Mouse (Mus musculus): ENCODE data around the gene Lpcat2b. TPM values are rescaled to one million over a fixed set of nuclear protein-coding genes. Genes with fewer than 3 reads are reported as not detected.

The Lpcat2b gene
- polyA plus RNA-seq, 1 experiment = not detected

GRCm38 (mm10) chr5:107436587-107437209 is 5.3 kb downstream of the Lpcat2b start:
- Histone ChIP-seq H3K27me3 (ENCODE audit: control insufficient read depth, insufficient read depth, insufficient read length) (peaks cover 9% of the 10 kb centered on the region), H3ac (ENCODE audit: control insufficient read depth, insufficient read length, low read depth) (no peak overlapping the region), H3K4me3 (ENCODE audit: insufficient read depth, poor library complexity, severe bottlenecking) (no peak overlapping the region)

GRCm38 (mm10) chr5:107437464-107438281 is 6.3 kb downstream of the Lpcat2b start, which contains the start of gene Btbd8:
Btbd8 (plus strand) TSS chr5:107437997.
- Histone ChIP-seq H3K4me3 (ENCODE audit: insufficient read depth, poor library complexity, severe bottlenecking) (peak within 1 kb of the TSS; percentile 49), H3ac (ENCODE audit: control insufficient read depth, insufficient read length, low read depth) (peak within 1 kb of the TSS; percentile 64), H3K27me3 (ENCODE audit: control insufficient read depth, insufficient read depth, insufficient read length) (peaks cover 5% of the 10 kb centered on the region), H3K79me2 (ENCODE audit: control insufficient read depth, insufficient read depth) (no peaks in the 10 kb centered on the region), H3K36me3 (ENCODE audit: control insufficient read depth, insufficient read depth) (no peaks in the 10 kb centered on the region), H3K79me3 (ENCODE audit: low read depth) (no peaks in the 10 kb centered on the region)
- TF ChIP-seq FOSL1 (IDR thresholded peaks at IDR 0.05; ENCODE audit: insufficient read depth, low read length, poor library complexity, severe bottlenecking) (no peak), MAX (IDR thresholded peaks at IDR 0.05) (peak; percentile 93), USF1 (IDR thresholded peaks at IDR 0.05; ENCODE audit: low read depth) (peak; percentile 98), CEBPB (IDR thresholded peaks at IDR 0.05; ENCODE audit: low read depth) (no peak), MYOG (IDR thresholded peaks at IDR 0.05; ENCODE audit: control insufficient read depth, extremely low read depth, insufficient read length) (no peak), CTCF (IDR thresholded peaks at IDR 0.05; ENCODE audit: control insufficient read depth, insufficient read depth, insufficient read length) (no peak)

More at GRCm38 (mm10) chr5:107436587-107437209, 5.3 kb downstream of the Lpcat2b start:
- no peaks in the 10 kb centered on the region for H3K79me2 ChIP-seq (ENCODE audit: control insufficient read depth, insufficient read depth)
- H3K36me3 ChIP-seq (ENCODE audit: control insufficient read depth, insufficient read depth) = no peaks in the 10 kb centered on the region
- no peaks in the 10 kb centered on the region for H3K79me3 ChIP-seq (ENCODE audit: low read depth)
- TF ChIP-seq FOSL1 (IDR thresholded peaks at IDR 0.05; ENCODE audit: insufficient read depth, low read length, poor library complexity, severe bottlenecking) (no peak), MYOG (IDR thresholded peaks at IDR 0.05; ENCODE audit: control insufficient read depth, extremely low read depth, insufficient read length) (no peak), CTCF (IDR thresholded peaks at IDR 0.05; ENCODE audit: control insufficient read depth, insufficient read depth, insufficient read length) (no peak), MYOD1 (IDR thresholded peaks at IDR 0.05; ENCODE audit: control insufficient read depth, insufficient read length, low read depth) (no peak), CEBPB (IDR thresholded peaks at IDR 0.05; ENCODE audit: low read depth) (no peak), USF1 (IDR thresholded peaks at IDR 0.05; ENCODE audit: low read depth) (no peak), MAX (IDR thresholded peaks at IDR 0.05) (no peak)

DNA sequence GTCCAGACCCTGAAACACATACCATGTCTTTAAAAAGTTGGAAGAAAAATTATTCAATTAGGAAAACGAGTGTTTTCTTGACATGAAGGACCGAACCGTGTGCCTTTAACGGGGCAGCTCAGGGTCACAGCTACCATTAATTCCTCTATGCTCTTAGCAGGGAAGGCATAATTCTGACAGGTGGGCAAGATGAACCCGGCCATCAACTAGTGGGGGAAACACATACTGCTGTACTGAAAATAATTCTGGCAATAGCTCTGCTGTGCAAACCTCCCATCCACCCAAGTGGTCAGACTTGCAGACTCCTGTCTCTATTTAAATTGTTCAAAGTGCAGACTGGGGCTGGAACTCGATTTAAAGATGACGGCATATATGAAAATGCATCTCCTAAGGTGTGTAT is 7.0 kb downstream of the Lpcat2b start:
- H3K4me3 ChIP-seq (ENCODE audit: insufficient read depth, poor library complexity, severe bottlenecking) = peak overlapping the region; percentile 49
- H3K79me3 ChIP-seq (ENCODE audit: low read depth) = no peaks in the 10 kb centered on the region
- H3K79me2 ChIP-seq (ENCODE audit: control insufficient read depth, insufficient read depth) = no peaks in the 10 kb centered on the region
- H3ac ChIP-seq (ENCODE audit: control insufficient read depth, insufficient read length, low read depth) = peak overlapping the region; percentile 64
- peaks cover 2% of the 10 kb centered on the region for H3K27me3 ChIP-seq (ENCODE audit: control insufficient read depth, insufficient read depth, insufficient read length)
- no peaks in the 10 kb centered on the region for H3K36me3 ChIP-seq (ENCODE audit: control insufficient read depth, insufficient read depth)
- no peak for TF ChIP-seq MYOD1 (IDR thresholded peaks at IDR 0.05; ENCODE audit: control insufficient read depth, insufficient read length, low read depth)
- no peak for TF ChIP-seq MAX (IDR thresholded peaks at IDR 0.05)
- no peak for TF ChIP-seq USF1 (IDR thresholded peaks at IDR 0.05; ENCODE audit: low read depth)
- no peak for TF ChIP-seq FOSL1 (IDR thresholded peaks at IDR 0.05; ENCODE audit: insufficient read depth, low read length, poor library complexity, severe bottlenecking)
- no peak for TF ChIP-seq CTCF (IDR thresholded peaks at IDR 0.05; ENCODE audit: control insufficient read depth, insufficient read depth, insufficient read length)
- TF ChIP-seq MYOG (IDR thresholded peaks at IDR 0.05; ENCODE audit: control insufficient read depth, extremely low read depth, insufficient read length) = no peak
- TF ChIP-seq CEBPB (IDR thresholded peaks at IDR 0.05; ENCODE audit: low read depth) = no peak

GRCm38 (mm10) chr5:107441881-107442280 is 10.5 kb downstream of the Lpcat2b start:
- Histone ChIP-seq H3K79me2 (ENCODE audit: control insufficient read depth, insufficient read depth) (no peaks in the 10 kb centered on the region), H3K4me3 (ENCODE audit: insufficient read depth, poor library complexity, severe bottlenecking) (no peak overlapping the region), H3K36me3 (ENCODE audit: control insufficient read depth, insufficient read depth) (no peaks in the 10 kb centered on the region), H3ac (ENCODE audit: control insufficient read depth, insufficient read length, low read depth) (no peak overlapping the region), H3K27me3 (ENCODE audit: control insufficient read depth, insufficient read depth, insufficient read length) (no peaks in the 10 kb centered on the region), H3K79me3 (ENCODE audit: low read depth) (no peaks in the 10 kb centered on the region)
- TF ChIP-seq FOSL1 (IDR thresholded peaks at IDR 0.05; ENCODE audit: insufficient read depth, low read length, poor library complexity, severe bottlenecking) = no peak
- TF ChIP-seq MYOG (IDR thresholded peaks at IDR 0.05; ENCODE audit: control insufficient read depth, extremely low read depth, insufficient read length) = no peak
- TF ChIP-seq CEBPB (IDR thresholded peaks at IDR 0.05; ENCODE audit: low read depth) = no peak
- no peak for TF ChIP-seq USF1 (IDR thresholded peaks at IDR 0.05; ENCODE audit: low read depth)
- TF ChIP-seq MYOD1 (IDR thresholded peaks at IDR 0.05; ENCODE audit: control insufficient read depth, insufficient read length, low read depth) = no peak
- no peak for TF ChIP-seq MAX (IDR thresholded peaks at IDR 0.05)
- TF ChIP-seq CTCF (IDR thresholded peaks at IDR 0.05; ENCODE audit: control insufficient read depth, insufficient read depth, insufficient read length) = no peak

DNA sequence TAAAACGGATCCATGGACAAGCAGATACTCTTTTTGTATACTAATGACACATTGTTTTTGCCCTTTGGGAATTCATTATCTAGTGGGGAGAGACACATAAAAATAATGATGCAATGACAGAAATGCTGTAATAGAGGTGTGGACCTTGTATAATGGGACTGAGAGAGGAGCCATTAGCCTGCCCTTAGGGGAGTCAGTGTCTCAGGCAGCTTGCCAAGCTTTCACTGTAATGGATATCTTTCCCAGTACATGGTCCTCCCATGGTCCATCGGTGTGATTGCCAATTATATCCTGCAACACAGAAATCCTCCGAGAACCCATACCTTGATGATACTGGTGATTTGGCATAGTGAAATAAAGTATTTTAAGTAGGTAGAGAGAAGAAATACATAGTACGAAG is 12.9 kb downstream of the Lpcat2b start:
- Histone ChIP-seq H3K79me2 (ENCODE audit: control insufficient read depth, insufficient read depth) (no peaks in the 10 kb centered on the region), H3ac (ENCODE audit: control insufficient read depth, insufficient read length, low read depth) (no peak overlapping the region), H3K36me3 (ENCODE audit: control insufficient read depth, insufficient read depth) (no peaks in the 10 kb centered on the region), H3K4me3 (ENCODE audit: insufficient read depth, poor library complexity, severe bottlenecking) (no peak overlapping the region), H3K27me3 (ENCODE audit: control insufficient read depth, insufficient read depth, insufficient read length) (no peaks in the 10 kb centered on the region), H3K79me3 (ENCODE audit: low read depth) (no peaks in the 10 kb centered on the region)
- no peak for TF ChIP-seq CTCF (IDR thresholded peaks at IDR 0.05; ENCODE audit: control insufficient read depth, insufficient read depth, insufficient read length)
- TF ChIP-seq FOSL1 (IDR thresholded peaks at IDR 0.05; ENCODE audit: insufficient read depth, low read length, poor library complexity, severe bottlenecking) = no peak
- TF ChIP-seq MAX (IDR thresholded peaks at IDR 0.05) = no peak
- TF ChIP-seq MYOG (IDR thresholded peaks at IDR 0.05; ENCODE audit: control insufficient read depth, extremely low read depth, insufficient read length) = no peak
- TF ChIP-seq CEBPB (IDR thresholded peaks at IDR 0.05; ENCODE audit: low read depth) = no peak
- TF ChIP-seq MYOD1 (IDR thresholded peaks at IDR 0.05; ENCODE audit: control insufficient read depth, insufficient read length, low read depth) = no peak
- TF ChIP-seq USF1 (IDR thresholded peaks at IDR 0.05; ENCODE audit: low read depth) = no peak

Measured in C2C12 (cell line).